Mouse (Mus musculus): ENCODE results near the gene Actg1. TPM values are rescaled to one million over a fixed set of nuclear protein-coding genes. Genes with fewer than 3 reads are reported as not detected.

Gene Actg1
- polyA plus RNA-seq (2015; fragmentation: Nextera tagmentation; extraction: Ambion mirVana): 3,943 and 4,131 TPM in 2 replicates

GRCm38 (mm10) chr11:120347791-120348683 is at the start of gene Actg1:
Actg1 (minus strand) TSS chr11:120348542.
- ATAC-seq (ENCODE audit: low FRiP score, low read depth): peak; percentile 87
- no peaks in the 10 kb centered on the region for H3K9me3 ChIP-seq
- peaks cover 55% of the 10 kb centered on the region for H3K4me1 ChIP-seq (replicated peaks)
- H3K9ac ChIP-seq: peak within 1 kb of the TSS; percentile 85
- peak within 1 kb of the TSS; percentile 81 for H3K4me2 ChIP-seq
- H3K36me3 ChIP-seq: peaks cover 10% of the 10 kb centered on the region
- WGBS: 1% methylated on average over 85 of the region's 103 CpGs
- H3K4me3 ChIP-seq: peak within 1 kb of the TSS; percentile 59
- no peaks in the 10 kb centered on the region for H3K27me3 ChIP-seq
- H3K27ac ChIP-seq (replicated peaks): peak within 1 kb of the TSS; percentile 100

DNA sequence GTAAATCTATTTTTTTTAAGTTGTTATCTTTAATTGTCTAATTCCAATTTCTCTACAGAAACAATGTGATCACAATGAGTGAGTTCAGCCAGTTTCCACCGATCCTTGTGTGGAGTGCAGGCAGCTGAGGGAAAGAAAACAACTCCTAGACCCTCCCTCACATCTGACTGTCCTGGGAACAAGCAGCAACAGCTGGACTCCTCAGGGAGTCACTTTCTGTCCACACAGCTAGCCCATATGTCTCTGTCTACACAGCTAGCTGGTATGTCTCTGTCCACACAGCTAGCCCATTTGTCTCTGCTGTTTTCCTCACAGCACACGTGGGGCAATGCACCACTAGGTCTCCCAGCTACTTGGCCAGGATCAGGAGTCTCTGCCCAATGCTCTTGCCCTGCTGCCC is 49.3 kb upstream of the Actg1 start:
- Histone ChIP-seq H3K27ac (replicated peaks) (no peak overlapping the region), H3K9ac (no peak overlapping the region), H3K9me3 (no peaks in the 10 kb centered on the region), H3K4me3 (no peak overlapping the region), H3K36me3 (peaks cover 37% of the 10 kb centered on the region; the same call in 1 of the 2 replicates), H3K4me1 (replicated peaks) (no peaks in the 10 kb centered on the region), H3K4me2 (no peak overlapping the region), H3K27me3 (no peaks in the 10 kb centered on the region)
- ATAC-seq (ENCODE audit: low FRiP score, low read depth): no peak
- 81% methylated on average over 2 of the region's 2 CpGs for WGBS

DNA sequence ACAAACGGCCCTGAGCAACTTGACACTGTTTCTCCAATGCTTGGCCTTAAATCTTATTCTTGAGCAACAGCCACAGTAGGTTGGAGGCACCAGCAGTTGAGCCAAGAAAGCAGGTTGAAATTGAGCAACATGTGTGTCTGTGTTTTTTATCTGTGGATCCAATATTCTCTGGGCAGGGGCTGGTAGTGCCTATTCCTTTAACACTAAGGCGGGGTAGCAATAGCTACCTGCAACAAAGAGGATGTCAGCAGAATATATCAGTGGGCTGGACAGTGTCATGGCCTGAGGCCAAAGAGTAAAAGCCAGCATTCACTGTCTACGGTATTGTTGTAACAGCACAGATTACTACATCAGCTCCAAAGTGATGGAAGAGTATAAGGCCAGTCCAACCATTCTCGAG is 47.3 kb upstream of the Actg1 start:
- no peak for ATAC-seq (ENCODE audit: low FRiP score, low read depth)

GRCm38 (mm10) chr11:120388580-120388979 is 40.2 kb upstream of the Actg1 start:
- Histone ChIP-seq H3K4me2 (no peak overlapping the region), H3K27ac (replicated peaks) (no peak overlapping the region), H3K27me3 (no peaks in the 10 kb centered on the region), H3K36me3 (peaks cover 46% of the 10 kb centered on the region), H3K9me3 (no peaks in the 10 kb centered on the region), H3K4me1 (replicated peaks) (no peaks in the 10 kb centered on the region), H3K9ac (no peak overlapping the region), H3K4me3 (no peak overlapping the region)
- WGBS: 92% methylated on average over 9 of the region's 9 CpGs
- no peak for ATAC-seq (ENCODE audit: low FRiP score, low read depth)

More for the DNA sequence above, 47.3 kb upstream of the Actg1 start:
- no peak overlapping the region for H3K4me2 ChIP-seq
- H3K9ac ChIP-seq: no peak overlapping the region
- H3K4me3 ChIP-seq: no peak overlapping the region
- H3K27me3 ChIP-seq: no peaks in the 10 kb centered on the region
- WGBS: 83% methylated on average over 4 of the region's 4 CpGs
- no peak overlapping the region for H3K27ac ChIP-seq (replicated peaks)
- no peaks in the 10 kb centered on the region for H3K4me1 ChIP-seq (replicated peaks)
- peaks cover 33% of the 10 kb centered on the region; the same call in 1 of the 2 replicates for H3K36me3 ChIP-seq
- H3K9me3 ChIP-seq: no peaks in the 10 kb centered on the region

- Histone ChIP-seq H3K27ac (replicated peaks) (no peak overlapping the region), H3K4me2 (no peak overlapping the region), H3K4me1 (replicated peaks) (no peaks in the 10 kb centered on the region), H3K9ac (no peak overlapping the region), H3K27me3 (no peaks in the 10 kb centered on the region), H3K36me3 (peaks cover 54% of the 10 kb centered on the region), H3K4me3 (no peak overlapping the region), H3K9me3 (no peaks in the 10 kb centered on the region)
- ATAC-seq (ENCODE audit: low FRiP score, low read depth): no peak
- 70% methylated on average over 2 of the region's 2 CpGs for WGBS
Measured at GRCm38 (mm10) chr11:120387157-120387556, 38.8 kb upstream of the Actg1 start.

DNA sequence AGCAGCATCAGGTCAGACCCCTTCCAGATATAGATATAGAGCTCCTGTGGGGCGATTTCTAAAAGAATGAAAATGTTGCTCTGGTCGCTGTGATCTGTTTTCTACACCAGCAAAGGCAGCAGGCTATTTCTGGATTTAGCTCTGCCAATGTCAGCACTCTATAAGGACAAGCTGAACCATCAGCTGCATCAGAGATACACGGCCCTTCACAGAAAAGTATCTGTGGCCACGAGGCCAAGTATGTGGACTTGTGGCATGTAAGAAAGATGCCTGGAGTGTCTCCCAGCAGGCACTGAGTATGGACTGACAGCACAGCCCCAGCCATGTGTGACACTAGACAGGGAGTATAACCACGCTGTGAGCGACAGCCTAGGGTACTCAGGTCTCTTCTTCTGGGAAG is 38.3 kb upstream of the Actg1 start:
- Histone ChIP-seq H3K4me3 (no peak overlapping the region), H3K9ac (no peak overlapping the region), H3K27me3 (no peaks in the 10 kb centered on the region), H3K4me2 (no peak overlapping the region), H3K27ac (replicated peaks) (no peak overlapping the region), H3K36me3 (peaks cover 57% of the 10 kb centered on the region), H3K4me1 (replicated peaks) (no peaks in the 10 kb centered on the region), H3K9me3 (no peaks in the 10 kb centered on the region)
- no peak for ATAC-seq (ENCODE audit: low FRiP score, low read depth)
- WGBS: 92% methylated on average over 6 of the region's 6 CpGs

DNA sequence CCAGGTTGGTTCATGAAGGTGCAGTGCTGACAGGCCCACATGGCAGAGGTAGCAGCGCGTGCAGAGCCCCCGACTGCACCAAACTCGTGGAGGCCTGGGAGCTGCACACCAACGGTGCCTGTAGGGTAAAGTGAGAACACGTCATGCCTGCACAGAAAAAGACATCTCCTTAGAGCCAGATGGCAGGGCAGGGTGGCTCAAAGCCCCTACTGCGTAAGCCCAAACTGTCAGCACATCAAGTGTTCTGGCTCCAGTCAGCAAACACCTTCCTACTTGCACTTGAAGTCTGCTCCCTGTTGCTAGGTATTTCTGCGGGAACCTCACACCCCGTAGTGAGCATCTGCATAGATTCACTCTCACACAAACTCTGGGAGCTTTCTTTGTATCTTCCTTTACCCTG is 34.2 kb upstream of the Actg1 start:
- Histone ChIP-seq H3K4me2 (no peak overlapping the region), H3K36me3 (peaks cover 61% of the 10 kb centered on the region), H3K9ac (no peak overlapping the region), H3K27ac (replicated peaks) (no peak overlapping the region), H3K27me3 (no peaks in the 10 kb centered on the region), H3K4me3 (no peak overlapping the region), H3K9me3 (no peaks in the 10 kb centered on the region), H3K4me1 (replicated peaks) (peaks cover 16% of the 10 kb centered on the region)
- 94% methylated on average over 9 of the region's 9 CpGs for WGBS
- no peak for ATAC-seq (ENCODE audit: low FRiP score, low read depth)

DNA sequence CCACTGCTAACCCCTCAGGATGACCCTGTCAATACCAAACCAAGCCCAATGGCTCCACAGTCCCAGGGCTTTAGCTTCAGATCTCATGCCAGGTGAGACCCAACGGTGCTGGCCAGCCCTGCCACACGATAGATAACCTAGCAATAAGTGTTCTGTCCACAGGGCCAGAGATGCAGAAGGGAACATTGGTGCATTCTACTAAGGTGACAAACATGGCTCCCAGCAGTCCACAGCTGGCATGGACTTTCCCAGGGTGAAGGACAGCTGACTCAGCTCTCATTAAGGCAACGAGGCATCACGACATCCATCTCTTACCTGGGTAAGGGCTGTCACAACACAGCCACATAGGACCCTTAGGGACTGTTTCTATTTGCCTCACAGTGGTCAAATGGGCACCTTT is 32.8 kb upstream of the Actg1 start:
- no peak overlapping the region for H3K4me3 ChIP-seq
- H3K27me3 ChIP-seq: no peaks in the 10 kb centered on the region
- no peak overlapping the region for H3K4me2 ChIP-seq
- H3K9ac ChIP-seq: no peak overlapping the region
- no peaks in the 10 kb centered on the region for H3K9me3 ChIP-seq
- peaks cover 55% of the 10 kb centered on the region for H3K36me3 ChIP-seq
- no peak for ATAC-seq (ENCODE audit: low FRiP score, low read depth)
- 90% methylated on average over 4 of the region's 4 CpGs for WGBS
- no peak overlapping the region for H3K27ac ChIP-seq (replicated peaks)
- peaks cover 27% of the 10 kb centered on the region for H3K4me1 ChIP-seq (replicated peaks)

DNA sequence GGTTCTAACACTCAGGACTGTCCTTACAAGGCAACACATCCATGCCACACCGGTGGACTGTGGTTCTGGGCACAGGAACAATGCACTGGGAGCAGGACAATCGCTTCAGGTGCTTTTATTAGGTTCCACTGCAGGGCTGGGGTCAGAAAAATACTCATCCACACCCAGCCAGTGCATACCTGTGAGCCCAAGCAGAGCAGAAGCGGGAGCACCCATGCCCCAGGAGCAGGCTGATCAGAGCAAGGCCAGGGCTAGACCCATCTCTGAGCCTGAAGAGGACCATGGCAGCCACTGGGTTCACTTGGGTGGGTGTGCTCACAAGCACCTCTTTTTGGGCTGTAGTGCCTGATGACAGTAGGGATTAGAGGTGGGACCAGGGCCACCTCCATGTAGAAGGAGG is 31.9 kb upstream of the Actg1 start:
- no peaks in the 10 kb centered on the region for H3K27me3 ChIP-seq
- H3K4me2 ChIP-seq: no peak overlapping the region
- peaks cover 59% of the 10 kb centered on the region for H3K36me3 ChIP-seq
- peaks cover 34% of the 10 kb centered on the region for H3K4me1 ChIP-seq (replicated peaks)
- H3K4me3 ChIP-seq: no peak overlapping the region
- 97% methylated on average over 3 of the region's 3 CpGs for whole genome bisulfite sequencing
- no peak overlapping the region for H3K9ac ChIP-seq
- no peak overlapping the region for H3K27ac ChIP-seq (replicated peaks)
- no peak for ATAC-seq (ENCODE audit: low FRiP score, low read depth)
- H3K9me3 ChIP-seq: no peaks in the 10 kb centered on the region

- Histone ChIP-seq H3K4me2 (peak within 1 kb of the TSS; percentile 86), H3K27me3 (no peaks in the 10 kb centered on the region), H3K4me3 (peak within 1 kb of the TSS; percentile 82), H3K27ac (replicated peaks) (peak within 1 kb of the TSS; percentile 73), H3K36me3 (peaks cover 63% of the 10 kb centered on the region), H3K9me3 (no peaks in the 10 kb centered on the region), H3K9ac (peak within 1 kb of the TSS; percentile 78), H3K4me1 (replicated peaks) (peaks cover 34% of the 10 kb centered on the region)
- ATAC-seq (ENCODE audit: low FRiP score, low read depth): peak; percentile 84
- 10% methylated on average over 48 of the region's 54 CpGs for WGBS
Measured at GRCm38 (mm10) chr11:120378611-120379540, 30.5 kb upstream of the Actg1 start, which contains the start of gene Faap100. Faap100 (minus strand) TSS chr11:120378764.

- H3K4me3 ChIP-seq: peak overlapping the region; percentile 82
- H3K27me3 ChIP-seq: no peaks in the 10 kb centered on the region
- ATAC-seq (ENCODE audit: low FRiP score, low read depth): peak; percentile 21; the same call in 1 of the 2 replicates
- H3K9ac ChIP-seq: peak overlapping the region; percentile 78
- no peaks in the 10 kb centered on the region for H3K9me3 ChIP-seq
- 3% methylated on average over 40 of the region's 40 CpGs for WGBS
- peak overlapping the region; percentile 86 for H3K4me2 ChIP-seq
- H3K4me1 ChIP-seq (replicated peaks): peaks cover 34% of the 10 kb centered on the region
- H3K36me3 ChIP-seq: peaks cover 63% of the 10 kb centered on the region
- H3K27ac ChIP-seq (replicated peaks): peak overlapping the region; percentile 73
Measured at GRCm38 (mm10) chr11:120378031-120378610, 29.8 kb upstream of the Actg1 start.

Measured in hindbrain, embryonic 15.5 days (tissue).